Mouse (Mus musculus) A20 (cell line): ENCODE measurements around the gene Mccc1.

Experiments used
- DNase-seq: peaks from one replicate; pipeline ENCODE4 v3.0.0-alpha.2; 2011; ENCODE audit warnings: low read depth, low spot score

Mccc1 gene

DNA sequence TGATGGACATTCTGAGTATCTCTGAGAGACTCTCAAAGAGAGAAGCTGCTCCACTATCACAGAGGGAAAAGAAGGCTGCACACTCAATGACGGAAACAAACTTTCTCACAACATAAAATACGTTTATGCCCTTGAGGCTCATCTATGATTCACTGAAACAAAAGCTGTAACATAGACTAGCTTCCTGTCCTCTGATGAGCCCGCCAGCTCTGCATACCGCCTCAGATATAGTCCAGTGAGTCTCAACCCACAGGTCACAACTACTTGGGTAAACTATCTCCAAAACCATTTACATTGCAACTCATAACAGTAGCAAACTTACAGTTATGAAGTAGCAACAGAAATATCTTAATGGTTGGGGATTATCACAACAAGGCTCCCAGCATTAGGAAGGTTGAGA lies 78.0 kb downstream of the Mccc1 start:
- no peak for DNase-seq

DNA sequence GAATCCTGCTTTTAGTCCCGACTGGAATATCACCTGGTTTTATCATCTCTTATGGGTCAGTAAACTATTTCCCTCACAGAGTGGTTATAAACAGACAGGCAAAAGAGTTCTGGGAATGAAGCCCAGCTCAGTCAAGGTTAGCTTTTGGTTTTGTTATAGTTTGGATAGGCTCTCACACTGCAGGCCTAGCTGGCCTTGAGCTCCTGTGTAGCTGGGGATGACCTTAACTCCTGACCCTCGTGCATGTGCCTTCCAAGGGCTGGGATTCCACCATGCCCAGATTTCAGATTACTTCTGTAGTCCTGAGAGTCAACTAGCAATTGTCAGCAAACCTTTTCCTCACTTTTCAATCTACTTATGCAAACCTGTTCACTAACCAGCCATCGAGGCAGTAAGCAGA lies 82.2 kb downstream of the Mccc1 start:
- no peak for DNase-seq
